In the genomic region with DNA sequence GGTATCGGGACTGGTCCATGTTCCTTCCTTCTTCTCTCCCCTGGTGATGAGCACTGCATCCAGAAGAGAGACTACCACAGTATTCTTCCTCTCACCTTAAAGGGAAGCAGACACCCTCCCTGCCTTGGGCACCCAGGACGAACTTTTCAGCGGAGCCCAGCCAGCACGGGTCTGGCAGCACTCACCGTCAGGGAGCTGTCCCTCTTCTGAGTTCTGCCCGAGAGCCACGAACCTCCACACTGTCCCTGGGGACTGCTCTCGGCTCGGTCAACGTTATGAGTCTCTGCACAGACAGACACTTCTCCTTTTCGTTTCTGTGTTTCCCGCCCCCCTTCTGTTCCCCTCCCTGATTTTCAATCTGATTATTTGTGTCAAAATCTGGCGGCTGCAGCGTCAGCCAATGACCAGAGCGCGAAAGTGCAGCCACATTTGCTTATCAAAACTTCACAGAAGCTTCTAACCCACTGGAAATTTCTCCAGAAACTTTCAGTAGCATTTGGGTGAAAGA, we compare ENCODE assay signal across 9 mouse cellular contexts. TPM values are rescaled to one million over a fixed set of nuclear protein-coding genes. Genes with fewer than 3 reads are reported as not detected.
DNase-seq lines count a peak whose midpoint lies in the region; ATAC-seq and TF ChIP-seq lines count a peak whose summit lies in the region.
"Had no signal": no experiment of that assay in that cellular context is flagged by ENCODE, and none has a peak within 500 bp of the region (broad histone marks: within the 10 kb centered on the region; RNA-seq: fewer than 3 reads in every experiment).

A gene (minus strand): TSS at position 319 of the 508 bp plus-strand sequence.

- peak within 1 kb of the TSS; percentile 23; the same call in 1 of the 2 replicates for H3K4me3 ChIP-seq in lung, embryonic 14.5 days (ENCODE audit: low read depth, low read length)
- no peak within 1 kb of the TSS for H3K4me3 ChIP-seq in lung, postnatal 0 days (ENCODE audit: low read depth, low read length)
- no peak within 1 kb of the TSS for H3K4me3 ChIP-seq in embryonic facial prominence, embryonic 14.5 days (ENCODE audit: low read depth, low read length)
- H3K4me3 ChIP-seq in liver, embryonic 12.5 days: peak within 1 kb of the TSS; percentile 78
- H3K4me3 ChIP-seq: limb, embryonic 15.5 days had no signal

- no peak within 1 kb of the TSS for H3K27ac ChIP-seq in lung, embryonic 14.5 days (ENCODE audit: low read depth)
- no peak within 1 kb of the TSS for H3K27ac ChIP-seq in lung, postnatal 0 days (ENCODE audit: low read length)
- H3K27ac ChIP-seq in embryonic facial prominence, embryonic 14.5 days (replicated peaks; ENCODE audit: low read depth, low read length): no peak within 1 kb of the TSS
- peak within 1 kb of the TSS; percentile 97 for H3K27ac ChIP-seq in liver, embryonic 12.5 days
- H3K27ac ChIP-seq: limb, embryonic 15.5 days had no signal

- TF ChIP-seq CTCF in lung, embryonic 14.5 days (IDR thresholded peaks at IDR 0.05; ENCODE audit: low read depth): no peak
- no peak for TF ChIP-seq CTCF in lung, postnatal 0 days (IDR thresholded peaks at IDR 0.05)

- ATAC-seq in lung, embryonic 14.5 days (ENCODE audit: insufficient read depth): no peak
- no peak for ATAC-seq in lung, postnatal 0 days
- no peak for ATAC-seq in embryonic facial prominence, embryonic 14.5 days (ENCODE audit: low read depth)
- peak; percentile 3; the same call in 1 of the 2 replicates for ATAC-seq in liver, embryonic 12.5 days

- H3K9ac ChIP-seq in lung, embryonic 14.5 days: no peak within 1 kb of the TSS
- H3K9ac ChIP-seq in lung, postnatal 0 days (replicated peaks; ENCODE audit: low read depth): no peak within 1 kb of the TSS
- H3K9ac ChIP-seq in embryonic facial prominence, embryonic 14.5 days (ENCODE audit: low read depth, low read length): peak within 1 kb of the TSS; percentile 20; the same call in 1 of the 2 replicates
- H3K9ac ChIP-seq in liver, embryonic 12.5 days: peak within 1 kb of the TSS; percentile 88
- H3K9ac ChIP-seq: limb, embryonic 15.5 days had no signal

- no peaks in the 10 kb centered on the region for H3K9me3 ChIP-seq in lung, embryonic 14.5 days (ENCODE audit: low read depth, low read length)
- H3K9me3 ChIP-seq in lung, postnatal 0 days (ENCODE audit: low read length): no peaks in the 10 kb centered on the region
- no peaks in the 10 kb centered on the region for H3K9me3 ChIP-seq in embryonic facial prominence, embryonic 14.5 days (ENCODE audit: control insufficient read depth, low read length)
- H3K9me3 ChIP-seq in liver, embryonic 12.5 days (replicated peaks): no peaks in the 10 kb centered on the region
- H3K9me3 ChIP-seq: limb, embryonic 15.5 days had no signal

- no peaks in the 10 kb centered on the region for H3K36me3 ChIP-seq in lung, embryonic 14.5 days (ENCODE audit: insufficient read depth)
- no peaks in the 10 kb centered on the region for H3K36me3 ChIP-seq in lung, postnatal 0 days (ENCODE audit: insufficient read depth, low read length)
- no peaks in the 10 kb centered on the region for H3K36me3 ChIP-seq in embryonic facial prominence, embryonic 14.5 days (ENCODE audit: control insufficient read depth, insufficient read depth, low read length)
- H3K36me3 ChIP-seq in liver, embryonic 12.5 days: peaks cover 22% of the 10 kb centered on the region
- H3K36me3 ChIP-seq: limb, embryonic 15.5 days had no signal

- no peak for TF ChIP-seq EP300 in lung, postnatal 0 days (IDR thresholded peaks at IDR 0.05)

- peaks cover 12% of the 10 kb centered on the region for H3K27me3 ChIP-seq in lung, embryonic 14.5 days (ENCODE audit: insufficient read depth, low read length)
- 0 out of 2 replicates have a peak, but pooled peaks cover 5% of the 10 kb centered on the region for H3K27me3 ChIP-seq in lung, postnatal 0 days (replicated peaks; ENCODE audit: insufficient read depth, low read length)
- peaks cover 16% of the 10 kb centered on the region for H3K27me3 ChIP-seq in embryonic facial prominence, embryonic 14.5 days (replicated peaks; ENCODE audit: control insufficient read depth, insufficient read depth, low read length)
- H3K27me3 ChIP-seq in liver, embryonic 12.5 days (replicated peaks): peaks cover 7% of the 10 kb centered on the region; the same call in 1 of the 2 replicates

- no peak within 1 kb of the TSS for H3K4me2 ChIP-seq in lung, embryonic 14.5 days
- H3K4me2 ChIP-seq in lung, postnatal 0 days (replicated peaks; ENCODE audit: low read depth, low read length): no peak within 1 kb of the TSS
- H3K4me2 ChIP-seq in embryonic facial prominence, embryonic 14.5 days (ENCODE audit: low read depth, low read length): no peak within 1 kb of the TSS
- H3K4me2 ChIP-seq in liver, embryonic 12.5 days: peak within 1 kb of the TSS; percentile 82
- H3K4me2 ChIP-seq: limb, embryonic 15.5 days had no signal

- peak; percentile 38 for DNase-seq in lung, embryonic 14.5 days
- DNase-seq in lung, postnatal 0 days (ENCODE audit: low spot score): no peak
- no peak for DNase-seq in embryonic facial prominence, embryonic 14.5 days (ENCODE audit: low spot score)
- DNase-seq in spleen, postnatal 10 days (ENCODE audit: low spot score in 2 of 2): peak; percentile 68 to 78
- no peak for DNase-seq in gastrocnemius, postnatal 25 days
- DNase-seq in gastrocnemius, postnatal 4 days (ENCODE audit: low spot score in 2 of 2): no peak
- no peak for DNase-seq in thymus, postnatal 10 days (ENCODE audit: low spot score in 2 of 2)

- WGBS in lung, embryonic 14.5 days: 6% methylated on average over 16 of the region's 16 CpGs
- WGBS in lung, postnatal 0 days: 8% methylated on average over 16 of the region's 16 CpGs
- 9% methylated on average over 16 of the region's 16 CpGs for WGBS in embryonic facial prominence, embryonic 14.5 days
- WGBS in liver, embryonic 12.5 days (ENCODE audit: insufficient replicate concordance): 1% methylated on average over 16 of the region's 16 CpGs

- H3K4me1 ChIP-seq in lung, embryonic 14.5 days (ENCODE audit: insufficient read depth): no peaks in the 10 kb centered on the region
- H3K4me1 ChIP-seq in lung, postnatal 0 days (ENCODE audit: insufficient read depth, low read depth, low read length): no peaks in the 10 kb centered on the region
- no peaks in the 10 kb centered on the region for H3K4me1 ChIP-seq in embryonic facial prominence, embryonic 14.5 days (ENCODE audit: control insufficient read depth, insufficient read depth, low read length)
- peaks cover 52% of the 10 kb centered on the region for H3K4me1 ChIP-seq in liver, embryonic 12.5 days

RNA-seq across cellular contexts. Expression of the gene that starts here (rescaled TPM):
- polyA plus RNA-seq in lung, embryonic 14.5 days (2014; fragmentation: Nextera tagmentation; extraction: Ambion mirVana): 0.51 and 0.69 TPM in 2 replicates
- polyA plus RNA-seq in lung, postnatal 0 days (2015; fragmentation: Nextera tagmentation; extraction: Ambion mirVana): 0.94 and 1.0 TPM in 2 replicates
- 0.13 and 0.55 TPM in 2 replicates for polyA plus RNA-seq in embryonic facial prominence, embryonic 14.5 days (2014; fragmentation: Nextera tagmentation; extraction: Ambion mirVana)
- 117 and 121 TPM in 2 replicates for polyA plus RNA-seq in liver, embryonic 12.5 days (2016; fragmentation: Nextera tagmentation; extraction: Ambion mirVana)
- total RNA-seq in gastrocnemius, postnatal 25 days (2021): not detected
- under 1 TPM in 1 of 2 experiments, not detected in 1; 0.60 TPM for total RNA-seq in gastrocnemius, postnatal 4 days (2021)

Comparison
In these comparisons a context has a peak if more than half of its experiments do, and no peak if none do; other contexts are left out.
1. RNA of the gene that starts here (polyA plus RNA-seq): 117 to 121 TPM in liver, embryonic 12.5 days; 0.94 to 1.0 TPM in lung, postnatal 0 days, 0.51 to 0.69 TPM in lung, embryonic 14.5 days and 0.13 to 0.55 TPM in embryonic facial prominence, embryonic 14.5 days; every median in the first group is over 10 times any median in the second.
2. Peak in DNase-seq and H3K4me3 ChIP-seq in lung, embryonic 14.5 days; RNA of the gene not detected or under 1 TPM.
3. DNase-seq: peak in spleen, postnatal 10 days (2 of 2); none in lung, postnatal 0 days (single experiment), embryonic facial prominence, embryonic 14.5 days (single experiment), gastrocnemius, postnatal 25 days (single experiment), gastrocnemius, postnatal 4 days (0 of 2) and thymus, postnatal 10 days (0 of 2).
4. H3K9ac ChIP-seq: peak in embryonic facial prominence, embryonic 14.5 days (single experiment) and liver, embryonic 12.5 days (single experiment); none in lung, embryonic 14.5 days (single experiment) and lung, postnatal 0 days (single experiment).